Mouse (Mus musculus) embryonic facial prominence, embryonic 12.5 days (tissue): ENCODE results near the gene Shf. TPM values are rescaled to one million over a fixed set of nuclear protein-coding genes. Genes with fewer than 3 reads are reported as not detected.

Source experiments
- ATAC-seq: fragments of 200-750 bp; cut with Nextera tagmentation; 2 replicates; pipeline ENCODE4 v1.8.0; 2017; ENCODE audit not compliant: insufficient number of reproducible peaks, insufficient read depth, low FRiP score, low TSS enrichment
- H3K27ac ChIP-seq: fragments of 300-500 bp; sonication (generic); 2 replicates; pipeline ENCODE4 v1.5.1; 2016; ENCODE audit warnings: mild to moderate bottlenecking
- H3K27me3 ChIP-seq: fragments of 300-500 bp; sonication (generic); 2 replicates; pipeline ENCODE4 v1.6.1; 2016; ENCODE audit warnings: mild to moderate bottlenecking, moderate library complexity
- H3K36me3 ChIP-seq: fragments of 300-500 bp; sonication (generic); 2 replicates; pipeline ENCODE4 v1.6.1; 2016; ENCODE audit warnings: mild to moderate bottlenecking
- H3K4me1 ChIP-seq: fragments of 300-500 bp; sonication (generic); 2 replicates; pipeline ENCODE4 v1.6.1; 2016
- H3K4me2 ChIP-seq: fragments of 300-500 bp; sonication (generic); replicated peaks from 2 replicates; pipeline ENCODE4 v1.6.1; 2016; ENCODE audit warnings: mild to moderate bottlenecking, moderate library complexity
- H3K4me3 ChIP-seq: fragments of 300-500 bp; sonication (generic); 2 replicates; pipeline ENCODE4 v1.5.1; 2016; ENCODE audit warnings: mild to moderate bottlenecking
- H3K9ac ChIP-seq: fragments of 300-500 bp; sonication (generic); 2 replicates; pipeline ENCODE4 v1.6.1; 2016; ENCODE audit warnings: mild to moderate bottlenecking, moderate library complexity
- H3K9me3 ChIP-seq: fragments of 300-500 bp; sonication (generic); 2 replicates; pipeline ENCODE4 v1.6.1; 2016; ENCODE audit warnings: mild to moderate bottlenecking, moderate library complexity
- WGBS: fragments of 180-500 bp; shearing (Covaris S2); methylation state at CpG from one replicate; pipeline ENCODE4 v1.1.7; 2016; 5-methylcytosine and 5-hydroxymethylcytosine counted together
- polyA plus RNA-seq: library from polyadenylated mRNA; unstranded; fragments of >200 nt; fragmentation: Nextera tagmentation; extraction: Ambion mirVana; gene quantifications from 2 replicates; pipeline ENCODE4 v1.2.1, GENCODE M21; 2016

The Shf gene
- polyA plus RNA-seq, 1 experiment from 2014 or later, result 6.5 TPM

DNA sequence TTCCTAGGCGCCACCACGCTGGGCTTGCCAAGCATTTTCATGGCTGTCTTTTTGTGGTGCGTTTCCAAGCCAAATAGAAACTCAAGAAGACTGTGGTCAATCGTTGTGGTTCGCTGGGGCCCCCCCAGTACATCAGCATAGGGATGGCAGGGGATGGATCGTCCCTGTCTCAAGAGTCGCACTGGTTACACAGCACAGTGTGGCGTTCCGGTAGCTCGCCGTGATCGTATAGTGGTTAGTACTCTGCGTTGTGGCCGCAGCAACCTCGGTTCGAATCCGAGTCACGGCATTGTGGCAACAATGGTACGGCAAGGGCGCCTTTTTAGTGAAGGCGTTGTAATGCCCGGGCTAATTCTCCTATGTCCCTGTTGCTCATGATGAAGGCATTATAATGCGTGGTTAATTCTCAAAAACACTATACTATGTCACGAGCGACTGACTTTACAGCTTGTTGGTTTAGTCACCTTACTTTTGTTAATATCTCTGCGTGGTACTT, 8.8 kb upstream of the Shf start:
- WGBS, result under 1% methylated on average over 26 of the region's 26 CpGs
- H3K27me3 ChIP-seq, result no peaks in the 10 kb centered on the region
- H3K4me3 ChIP-seq, result peak overlapping the region; percentile 59
- 0 out of 2 replicates have a peak, but pooled peaks cover 3% of the 10 kb centered on the region for H3K4me1 ChIP-seq
- H3K4me2 ChIP-seq, result peak overlapping the region; percentile 42
- no peaks in the 10 kb centered on the region for H3K9me3 ChIP-seq
- no peaks in the 10 kb centered on the region for H3K36me3 ChIP-seq
- peak overlapping the region; percentile 92 for H3K27ac ChIP-seq
- peak overlapping the region; percentile 71 for H3K9ac ChIP-seq
- peak; percentile 83 for ATAC-seq

DNA sequence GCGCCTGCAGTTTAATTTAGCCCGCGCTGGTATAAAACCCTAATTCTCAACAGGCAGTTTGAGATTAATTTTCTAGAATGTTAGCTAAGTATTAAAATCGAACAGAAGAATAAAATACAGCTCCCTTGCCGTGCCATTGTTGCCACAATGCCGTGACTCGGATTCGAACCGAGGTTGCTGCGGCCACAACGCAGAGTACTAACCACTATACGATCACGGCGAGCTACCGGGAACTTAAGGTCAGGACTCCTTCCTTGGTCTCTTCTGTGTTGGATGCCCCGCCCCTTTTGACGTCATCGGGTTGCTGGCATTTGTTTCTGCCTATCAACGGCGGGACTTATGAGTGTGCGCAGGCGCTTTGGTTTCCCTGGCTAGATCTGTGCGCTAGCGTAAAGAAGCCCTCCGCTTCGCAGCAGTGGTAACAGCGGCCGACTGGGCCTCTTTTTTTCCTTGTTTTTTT, 8.3 kb upstream of the Shf start:
- no peaks in the 10 kb centered on the region for H3K9me3 ChIP-seq
- H3K4me3 ChIP-seq, result peak overlapping the region; percentile 59
- no peaks in the 10 kb centered on the region for H3K36me3 ChIP-seq
- H3K4me1 ChIP-seq, result 0 out of 2 replicates have a peak, but pooled peaks cover 3% of the 10 kb centered on the region
- H3K27me3 ChIP-seq, result no peaks in the 10 kb centered on the region
- ATAC-seq, result peak; percentile 92
- WGBS, result under 1% methylated on average over 28 of the region's 28 CpGs
- H3K9ac ChIP-seq, result peak overlapping the region; percentile 71
- H3K27ac ChIP-seq, result peak overlapping the region; percentile 92
- peak overlapping the region; percentile 36 for H3K4me2 ChIP-seq

DNA sequence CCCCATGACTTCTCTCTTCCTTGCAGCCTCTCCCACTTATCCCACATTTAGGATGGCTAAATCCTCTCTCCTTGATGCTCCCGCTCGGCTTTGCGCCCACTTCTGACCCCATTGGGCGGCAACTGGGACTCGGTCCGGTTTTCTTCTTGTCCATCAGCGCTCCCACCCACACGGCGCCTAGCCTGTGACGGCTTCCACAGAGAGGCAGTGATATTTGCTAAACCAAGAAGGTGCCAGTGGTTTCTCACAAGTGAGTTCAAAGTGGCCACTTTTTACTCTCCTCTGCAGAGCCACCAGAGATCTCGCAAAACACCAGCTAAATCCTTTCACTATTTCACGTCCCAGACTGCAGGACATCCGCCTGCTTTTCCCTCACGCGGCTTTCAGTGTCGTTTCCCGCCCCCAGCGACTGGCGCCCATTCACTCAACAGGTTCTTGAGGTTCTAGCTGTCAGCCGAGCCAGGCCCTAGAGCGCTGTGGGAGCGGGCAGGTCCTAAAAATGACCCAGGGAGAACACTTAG, 7.1 kb upstream of the Shf start:
- 0% methylated on average over 22 of the region's 22 CpGs for WGBS

DNA sequence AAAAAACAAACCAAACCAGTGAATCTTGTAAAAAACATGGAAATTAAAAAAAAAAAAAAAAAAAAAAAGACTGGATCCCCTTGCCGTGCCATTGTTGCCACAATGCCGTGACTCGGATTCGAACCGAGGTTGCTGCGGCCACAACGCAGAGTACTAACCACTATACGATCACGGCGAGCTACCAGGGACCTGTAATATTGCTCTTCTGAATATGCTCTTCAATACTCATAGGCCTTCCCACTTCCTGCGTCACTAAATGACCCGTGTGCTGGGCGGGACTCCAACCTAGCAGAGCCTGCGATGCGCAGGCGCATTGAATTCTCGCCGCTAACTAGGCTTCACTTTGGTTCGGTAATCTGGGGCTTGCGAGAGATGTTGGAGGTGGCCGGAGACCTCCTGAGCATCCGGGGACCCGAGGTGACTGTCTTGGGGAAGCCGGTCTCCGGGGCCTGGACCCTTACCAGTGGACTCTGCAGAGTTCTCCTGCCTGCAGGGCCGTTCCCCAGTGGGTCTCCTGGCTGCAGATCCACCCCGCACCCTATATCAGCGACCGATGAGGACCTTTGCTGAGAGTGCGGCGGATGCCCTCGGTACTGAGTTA, 6.5 kb upstream of the Shf start:
- Histone ChIP-seq H3K9me3 (no peaks in the 10 kb centered on the region), H3K4me2 (peak overlapping the region; percentile 87), H3K27ac (peak overlapping the region; percentile 88), H3K36me3 (no peaks in the 10 kb centered on the region), H3K4me1 (no peaks in the 10 kb centered on the region), H3K27me3 (no peaks in the 10 kb centered on the region), H3K4me3 (peak overlapping the region; percentile 64), H3K9ac (peak overlapping the region; percentile 65)
- ATAC-seq, result peak; percentile 67
- WGBS, result under 1% methylated on average over 32 of the region's 32 CpGs

More for the DNA sequence above, 7.1 kb upstream of the Shf start:
- Histone ChIP-seq H3K27ac (peak overlapping the region; percentile 88), H3K4me3 (peak overlapping the region; percentile 64), H3K4me2 (peak overlapping the region; percentile 87), H3K4me1 (0 out of 2 replicates have a peak, but pooled peaks cover 3% of the 10 kb centered on the region), H3K27me3 (no peaks in the 10 kb centered on the region), H3K36me3 (no peaks in the 10 kb centered on the region), H3K9me3 (no peaks in the 10 kb centered on the region), H3K9ac (peak overlapping the region; percentile 65)
- ATAC-seq, result no peak

DNA sequence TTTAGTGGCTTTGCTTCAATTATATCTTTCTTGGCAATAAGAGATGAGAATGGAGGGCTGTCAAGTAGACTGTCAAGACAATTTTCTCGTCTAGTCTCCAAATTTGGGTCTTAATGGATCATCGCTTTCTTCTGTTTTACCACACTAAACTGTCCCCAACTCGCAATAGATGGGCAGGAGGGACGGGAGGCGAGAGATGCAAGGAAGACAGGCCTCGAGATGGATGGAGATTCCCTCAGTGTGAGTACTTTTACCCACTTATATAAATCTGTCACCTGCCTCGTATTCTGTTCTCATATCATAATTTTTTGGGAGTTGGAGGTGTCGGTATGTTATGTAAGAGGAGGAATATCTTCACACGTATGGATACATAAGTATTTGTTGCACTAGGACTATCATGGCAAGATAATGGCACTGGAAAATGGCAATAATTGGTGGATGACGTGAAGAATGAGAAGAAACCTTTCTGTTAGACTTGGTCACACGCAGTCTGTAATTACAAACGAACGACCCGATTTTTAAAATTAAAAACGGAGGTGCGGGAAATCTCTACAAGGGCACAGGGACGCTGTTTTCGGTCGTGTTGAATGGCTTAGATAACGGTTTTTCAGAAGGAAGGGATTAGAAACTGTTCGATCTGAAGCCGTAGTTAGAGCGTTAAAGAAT, 5.8 kb upstream of the Shf start:
- no peaks in the 10 kb centered on the region for H3K36me3 ChIP-seq
- no peak overlapping the region for H3K9ac ChIP-seq
- no peaks in the 10 kb centered on the region for H3K27me3 ChIP-seq
- 23% methylated on average over 23 of the region's 23 CpGs for WGBS
- ATAC-seq, result no peak
- H3K4me1 ChIP-seq, result 0 out of 2 replicates have a peak, but pooled peaks cover 2% of the 10 kb centered on the region
- H3K27ac ChIP-seq, result 0 out of 2 replicates have a peak overlapping the region, but pooled peaks have one; percentile 36
- H3K4me3 ChIP-seq, result peak overlapping the region; percentile 43
- peak overlapping the region; percentile 44 for H3K4me2 ChIP-seq
- no peaks in the 10 kb centered on the region for H3K9me3 ChIP-seq

DNA sequence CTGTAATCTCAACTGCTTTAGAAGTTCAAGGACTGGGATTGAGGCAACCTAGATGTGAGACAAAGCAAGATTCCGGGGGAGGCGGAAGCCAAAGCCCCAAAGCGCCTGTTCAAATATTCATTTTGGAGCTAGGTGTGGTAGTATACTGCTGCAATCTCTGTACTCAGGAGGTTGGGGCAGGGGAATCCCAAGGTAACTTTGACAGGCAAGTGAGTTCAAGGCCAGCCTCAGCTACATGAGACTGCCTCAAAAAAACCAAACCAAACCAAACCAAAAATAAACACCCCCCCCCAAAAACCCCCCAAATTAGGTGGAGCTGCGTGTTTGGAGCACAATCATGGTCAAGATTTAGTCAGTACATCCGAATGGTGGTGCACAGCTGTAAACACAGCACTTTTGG, 5.0 kb upstream of the Shf start:
- Histone ChIP-seq H3K4me3 (no peak overlapping the region), H3K9ac (no peak overlapping the region), H3K4me1 (0 out of 2 replicates have a peak, but pooled peaks cover 6% of the 10 kb centered on the region), H3K27me3 (no peaks in the 10 kb centered on the region), H3K27ac (no peak overlapping the region), H3K9me3 (no peaks in the 10 kb centered on the region), H3K4me2 (no peak overlapping the region), H3K36me3 (no peaks in the 10 kb centered on the region)
- 84% methylated on average over 5 of the region's 5 CpGs for whole genome bisulfite sequencing
- no peak for ATAC-seq

DNA sequence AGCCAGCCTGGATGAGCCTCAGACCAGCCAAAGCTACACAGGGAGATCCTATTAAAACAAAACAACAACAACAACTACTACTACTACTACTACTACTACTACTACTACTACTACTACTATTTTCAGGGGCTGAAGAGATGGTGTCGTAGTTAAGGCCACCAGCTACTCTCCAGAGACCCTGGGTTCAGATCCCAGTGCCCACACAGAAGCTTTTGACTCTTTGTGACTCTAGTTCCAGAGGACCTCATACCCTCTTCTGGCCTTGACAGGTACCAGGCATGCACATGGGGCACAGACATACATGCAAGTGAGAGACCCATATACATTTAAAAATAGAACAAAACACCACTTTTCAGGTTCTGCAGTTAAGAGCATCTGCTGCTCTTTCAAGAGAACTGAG, 3.6 kb upstream of the Shf start:
- 77% methylated on average over 1 of the region's 1 CpGs for WGBS
- no peak overlapping the region for H3K4me3 ChIP-seq
- no peak overlapping the region for H3K9ac ChIP-seq
- H3K27ac ChIP-seq, result no peak overlapping the region
- no peaks in the 10 kb centered on the region for H3K27me3 ChIP-seq
- peaks cover 11% of the 10 kb centered on the region for H3K4me1 ChIP-seq
- H3K4me2 ChIP-seq, result no peak overlapping the region
- no peaks in the 10 kb centered on the region for H3K36me3 ChIP-seq
- no peak for ATAC-seq
- no peaks in the 10 kb centered on the region for H3K9me3 ChIP-seq

DNA sequence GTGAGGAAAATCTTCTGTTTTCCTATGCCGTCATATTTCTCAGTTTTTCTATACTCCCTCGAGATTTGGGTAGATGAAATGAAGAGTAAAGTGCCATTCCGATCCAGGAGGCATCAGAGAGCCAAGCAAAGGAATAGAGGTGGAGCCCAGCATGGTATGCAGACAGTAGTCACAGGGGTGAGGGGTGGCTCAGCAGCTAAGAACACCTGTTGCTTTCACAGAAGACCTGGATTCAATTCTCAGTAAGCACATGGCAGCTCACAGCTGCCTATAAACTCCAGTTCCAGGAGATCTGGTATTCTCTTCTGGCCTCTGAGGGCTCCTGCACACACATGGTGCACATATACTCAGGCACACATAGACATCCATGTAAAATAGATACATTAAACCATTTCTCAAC, 3.1 kb upstream of the Shf start:
- Histone ChIP-seq H3K27ac (no peak overlapping the region), H3K4me2 (no peak overlapping the region), H3K9ac (no peak overlapping the region), H3K9me3 (no peaks in the 10 kb centered on the region), H3K36me3 (no peaks in the 10 kb centered on the region), H3K27me3 (no peaks in the 10 kb centered on the region), H3K4me3 (no peak overlapping the region), H3K4me1 (peaks cover 16% of the 10 kb centered on the region)
- WGBS, result 65% methylated on average over 3 of the region's 3 CpGs
- ATAC-seq, result no peak

DNA sequence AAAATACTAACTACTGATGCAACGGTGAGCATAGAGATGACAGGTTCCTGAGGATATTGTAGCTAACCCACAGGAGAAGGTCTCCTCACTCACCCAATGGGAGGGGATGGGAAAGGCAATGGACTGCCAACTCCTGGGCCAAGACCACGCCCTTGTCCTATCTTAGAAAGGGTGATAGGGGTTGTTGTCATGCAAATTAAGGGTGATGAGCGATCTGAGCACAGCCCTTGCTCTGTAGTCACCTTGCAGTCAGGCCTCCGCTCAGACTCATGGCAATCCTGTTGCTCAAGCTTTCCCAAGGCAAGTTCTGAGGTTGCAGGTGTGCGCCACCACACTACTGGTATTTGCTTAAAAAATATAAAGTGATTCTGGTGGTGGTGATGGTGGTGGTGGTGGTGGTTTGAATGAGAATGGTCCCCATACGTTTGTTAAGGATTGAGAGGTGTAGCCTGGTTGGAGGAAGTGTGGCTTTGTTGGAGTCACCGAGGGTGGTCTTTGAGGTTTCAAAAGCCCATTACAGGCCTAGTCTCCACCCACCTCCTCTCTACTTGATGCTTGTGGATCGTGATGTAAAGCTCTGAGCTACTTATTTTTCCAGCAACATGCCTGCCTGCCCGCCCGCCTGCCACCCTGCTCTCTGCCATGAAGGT, 1.3 kb upstream of the Shf start:
- Histone ChIP-seq H3K36me3 (no peaks in the 10 kb centered on the region), H3K4me3 (no peak overlapping the region), H3K27ac (no peak overlapping the region), H3K9ac (no peak overlapping the region), H3K4me2 (no peak overlapping the region; the same call in 1 of the 2 replicates), H3K4me1 (peaks cover 28% of the 10 kb centered on the region), H3K9me3 (no peaks in the 10 kb centered on the region), H3K27me3 (no peaks in the 10 kb centered on the region)
- ATAC-seq, result no peak
- 30% methylated on average over 10 of the region's 10 CpGs for WGBS

DNA sequence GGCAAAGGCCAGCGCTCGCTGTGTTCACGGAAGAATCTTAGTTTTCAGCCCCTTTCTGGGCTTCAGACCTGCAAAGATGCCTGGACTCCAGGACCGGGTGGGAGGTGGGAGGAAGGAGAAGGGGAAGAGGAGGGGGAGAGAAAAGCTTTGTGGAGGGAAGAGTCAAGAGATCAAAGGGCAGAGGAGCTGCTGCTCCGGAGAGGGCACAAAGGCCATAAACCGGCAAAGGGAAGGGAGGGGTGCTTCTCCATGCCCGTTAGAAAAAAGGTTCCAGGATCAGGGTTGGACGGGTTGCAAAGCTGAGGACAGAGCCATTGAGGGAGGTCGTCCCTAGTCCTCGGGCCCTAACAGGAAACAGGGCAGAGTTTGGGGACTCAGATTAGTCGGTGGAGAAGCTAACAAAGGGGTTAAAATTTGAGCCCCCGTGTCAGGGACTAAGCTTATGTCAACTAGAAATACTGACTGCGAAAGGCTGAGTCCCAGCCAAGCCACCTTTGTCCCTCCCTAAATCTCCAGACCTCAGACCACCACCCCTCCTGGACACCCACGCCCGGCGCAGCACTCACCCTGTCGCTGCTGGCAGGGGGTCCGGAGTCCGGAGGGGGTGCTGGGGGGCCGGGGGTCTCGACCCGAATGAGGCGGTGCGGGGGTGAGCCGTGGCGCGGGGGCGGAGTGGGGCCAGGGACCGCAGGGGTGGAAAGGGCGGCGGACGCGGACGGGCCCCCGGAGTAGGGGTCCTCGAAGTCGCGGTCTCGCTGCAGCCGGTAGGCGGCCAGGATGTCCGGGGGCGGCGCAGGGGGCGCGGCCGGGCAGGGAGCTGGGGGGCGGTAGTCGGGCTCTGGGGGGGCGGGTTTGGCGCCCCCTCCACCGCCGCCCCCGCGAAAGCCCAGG, 636 bp downstream of the Shf start:
- peaks cover 28% of the 10 kb centered on the region for H3K4me1 ChIP-seq
- H3K4me2 ChIP-seq, result peak overlapping the region; percentile 81
- H3K27me3 ChIP-seq, result no peaks in the 10 kb centered on the region
- peak; percentile 53 for ATAC-seq
- no peaks in the 10 kb centered on the region for H3K9me3 ChIP-seq
- H3K4me3 ChIP-seq, result peak overlapping the region; percentile 94
- peaks cover 6% of the 10 kb centered on the region; the same call in 1 of the 2 replicates for H3K36me3 ChIP-seq
- under 1% methylated on average over 34 of the region's 55 CpGs for WGBS
- H3K27ac ChIP-seq, result peak overlapping the region; percentile 46; the same call in 1 of the 2 replicates
- peak overlapping the region; percentile 90 for H3K9ac ChIP-seq

DNA sequence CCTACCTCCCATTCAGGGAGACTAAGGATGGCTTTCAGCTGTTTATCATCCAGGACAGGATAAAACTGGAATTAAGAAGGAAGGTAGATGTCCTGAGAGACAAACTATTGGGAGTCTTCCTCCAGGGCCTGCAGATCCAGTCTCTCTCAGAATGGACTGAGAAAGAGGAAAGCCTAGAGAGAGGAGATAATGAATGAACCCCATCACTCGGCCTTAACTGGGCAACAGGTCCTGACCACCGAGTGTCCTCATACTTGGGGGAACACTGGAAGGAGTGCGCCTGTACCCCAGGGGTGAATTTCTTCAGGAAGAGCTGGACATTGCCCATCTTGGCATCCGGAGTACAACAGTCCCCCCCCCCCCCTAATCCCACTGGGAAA, 1.3 kb downstream of the Shf start:
- H3K27me3 ChIP-seq, result no peaks in the 10 kb centered on the region
- peaks cover 28% of the 10 kb centered on the region for H3K4me1 ChIP-seq
- H3K4me2 ChIP-seq, result peak overlapping the region; percentile 81
- ATAC-seq, result no peak
- WGBS, result 8% methylated on average over 4 of the region's 4 CpGs
- H3K27ac ChIP-seq, result peak overlapping the region; percentile 46; the same call in 1 of the 2 replicates
- peaks cover 6% of the 10 kb centered on the region; the same call in 1 of the 2 replicates for H3K36me3 ChIP-seq
- no peaks in the 10 kb centered on the region for H3K9me3 ChIP-seq
- peak overlapping the region; percentile 90 for H3K9ac ChIP-seq
- H3K4me3 ChIP-seq, result peak overlapping the region; percentile 94
